Mouse (Mus musculus) embryonic facial prominence, embryonic 12.5 days (tissue): Measurements from ENCODE around the gene Iah1. TPM values are rescaled to one million over a fixed set of nuclear protein-coding genes. Genes with fewer than 3 reads are reported as not detected.

ENCODE experiments used
- ATAC-seq: fragments of 200-750 bp; cut with Nextera tagmentation; 2 replicates; pipeline ENCODE4 v1.8.0; 2017; ENCODE audit not compliant: insufficient number of reproducible peaks, insufficient read depth, low FRiP score, low TSS enrichment
- H3K27ac ChIP-seq: fragments of 300-500 bp; sonication (generic); 2 replicates; pipeline ENCODE4 v1.5.1; 2016; ENCODE audit warnings: mild to moderate bottlenecking
- H3K27me3 ChIP-seq: fragments of 300-500 bp; sonication (generic); 2 replicates; pipeline ENCODE4 v1.6.1; 2016; ENCODE audit warnings: mild to moderate bottlenecking, moderate library complexity
- H3K36me3 ChIP-seq: fragments of 300-500 bp; sonication (generic); 2 replicates; pipeline ENCODE4 v1.6.1; 2016; ENCODE audit warnings: mild to moderate bottlenecking
- H3K4me1 ChIP-seq: fragments of 300-500 bp; sonication (generic); 2 replicates; pipeline ENCODE4 v1.6.1; 2016
- H3K4me2 ChIP-seq: fragments of 300-500 bp; sonication (generic); replicated peaks from 2 replicates; pipeline ENCODE4 v1.6.1; 2016; ENCODE audit warnings: mild to moderate bottlenecking, moderate library complexity
- H3K4me3 ChIP-seq: fragments of 300-500 bp; sonication (generic); 2 replicates; pipeline ENCODE4 v1.5.1; 2016; ENCODE audit warnings: mild to moderate bottlenecking
- H3K9ac ChIP-seq: fragments of 300-500 bp; sonication (generic); 2 replicates; pipeline ENCODE4 v1.6.1; 2016; ENCODE audit warnings: mild to moderate bottlenecking, moderate library complexity
- H3K9me3 ChIP-seq: fragments of 300-500 bp; sonication (generic); 2 replicates; pipeline ENCODE4 v1.6.1; 2016; ENCODE audit warnings: mild to moderate bottlenecking, moderate library complexity
- WGBS: fragments of 180-500 bp; shearing (Covaris S2); methylation state at CpG from one replicate; pipeline ENCODE4 v1.1.7; 2016; 5-methylcytosine and 5-hydroxymethylcytosine counted together
- polyA plus RNA-seq: library from polyadenylated mRNA; unstranded; fragments of >200 nt; fragmentation: Nextera tagmentation; extraction: Ambion mirVana; gene quantifications from 2 replicates; pipeline ENCODE4 v1.2.1, GENCODE M21; 2016

The Iah1 gene
- polyA plus RNA-seq, 1 experiment from 2014 or later, result 58.1 TPM

DNA sequence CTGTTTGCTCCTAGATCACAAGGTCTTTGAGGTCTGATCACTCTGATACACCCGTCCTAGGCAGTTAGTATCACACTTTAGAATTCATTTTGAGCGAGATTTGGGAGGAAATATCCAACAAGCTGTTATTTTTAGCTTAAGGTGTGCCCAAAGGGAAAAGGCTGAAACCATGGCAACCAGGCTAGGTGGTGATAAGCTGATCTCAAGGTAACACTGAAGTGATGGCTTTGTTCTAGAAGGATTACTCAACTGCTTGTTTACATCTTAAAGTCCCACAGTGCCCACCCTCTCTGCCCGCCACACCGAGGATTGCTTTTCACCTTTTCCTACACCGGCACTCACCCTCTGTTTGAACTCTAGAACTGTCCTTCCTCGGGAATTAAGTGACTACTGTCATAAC lies 26.5 kb upstream of the Iah1 start:
- Histone ChIP-seq H3K9me3 (no peaks in the 10 kb centered on the region), H3K27ac (no peak overlapping the region), H3K4me1 (peaks cover 12% of the 10 kb centered on the region), H3K4me3 (no peak overlapping the region), H3K4me2 (no peak overlapping the region), H3K36me3 (peaks cover 51% of the 10 kb centered on the region), H3K9ac (no peak overlapping the region), H3K27me3 (no peaks in the 10 kb centered on the region)
- WGBS, result 87% methylated on average over 6 of the region's 6 CpGs
- ATAC-seq, result no peak

DNA sequence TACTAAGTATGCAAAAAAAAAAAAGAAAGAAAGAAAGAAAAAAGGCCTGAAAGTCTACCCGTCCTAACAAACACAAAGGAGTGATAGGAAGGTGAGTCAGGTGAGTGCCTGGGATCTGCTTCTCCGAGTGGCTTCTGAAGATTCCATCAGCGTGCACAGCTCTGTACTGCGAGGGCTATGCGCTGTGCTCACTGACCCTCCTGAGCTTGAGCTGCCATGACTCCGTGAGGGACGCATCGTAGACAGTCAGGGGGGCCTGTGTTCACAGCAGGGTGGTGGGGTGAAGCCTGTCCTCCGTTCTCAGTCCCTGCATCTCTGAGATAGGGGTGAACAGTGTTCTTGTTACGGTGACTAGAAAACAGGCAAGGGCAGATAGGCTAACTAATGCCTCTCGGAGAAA lies 17.3 kb upstream of the Iah1 start:
- H3K27ac ChIP-seq, result no peak overlapping the region
- 93% methylated on average over 11 of the region's 11 CpGs for WGBS
- H3K9me3 ChIP-seq, result no peaks in the 10 kb centered on the region
- no peak for ATAC-seq
- H3K9ac ChIP-seq, result no peak overlapping the region
- H3K4me3 ChIP-seq, result no peak overlapping the region
- H3K27me3 ChIP-seq, result no peaks in the 10 kb centered on the region
- no peak overlapping the region for H3K4me2 ChIP-seq
- H3K4me1 ChIP-seq, result no peaks in the 10 kb centered on the region
- H3K36me3 ChIP-seq, result peaks cover 82% of the 10 kb centered on the region

DNA sequence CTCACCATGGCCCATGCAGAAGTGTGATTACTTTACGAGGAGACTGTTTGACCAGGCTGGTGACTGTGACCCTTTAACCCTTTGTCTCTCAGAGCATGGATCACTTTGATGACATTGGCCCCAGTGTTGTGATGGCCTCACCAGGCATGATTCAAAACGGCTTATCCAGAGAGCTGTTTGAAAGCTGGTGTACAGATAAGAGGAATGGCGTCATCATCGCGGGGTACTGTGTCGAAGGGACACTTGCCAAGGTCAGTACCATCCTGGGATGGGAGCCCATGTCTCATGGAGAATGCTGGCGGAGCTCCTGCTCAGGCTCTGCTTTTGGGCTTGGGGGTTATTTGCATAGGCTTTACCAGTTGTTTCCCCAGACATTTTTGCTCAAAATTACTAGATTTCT lies 14.9 kb upstream of the Iah1 start:
- no peaks in the 10 kb centered on the region for H3K27me3 ChIP-seq
- no peak overlapping the region for H3K4me2 ChIP-seq
- WGBS, result 94% methylated on average over 7 of the region's 7 CpGs
- ATAC-seq, result no peak
- H3K9me3 ChIP-seq, result no peaks in the 10 kb centered on the region
- no peak overlapping the region for H3K9ac ChIP-seq
- H3K4me1 ChIP-seq, result no peaks in the 10 kb centered on the region
- H3K36me3 ChIP-seq, result peaks cover 79% of the 10 kb centered on the region
- H3K4me3 ChIP-seq, result no peak overlapping the region
- no peak overlapping the region for H3K27ac ChIP-seq

DNA sequence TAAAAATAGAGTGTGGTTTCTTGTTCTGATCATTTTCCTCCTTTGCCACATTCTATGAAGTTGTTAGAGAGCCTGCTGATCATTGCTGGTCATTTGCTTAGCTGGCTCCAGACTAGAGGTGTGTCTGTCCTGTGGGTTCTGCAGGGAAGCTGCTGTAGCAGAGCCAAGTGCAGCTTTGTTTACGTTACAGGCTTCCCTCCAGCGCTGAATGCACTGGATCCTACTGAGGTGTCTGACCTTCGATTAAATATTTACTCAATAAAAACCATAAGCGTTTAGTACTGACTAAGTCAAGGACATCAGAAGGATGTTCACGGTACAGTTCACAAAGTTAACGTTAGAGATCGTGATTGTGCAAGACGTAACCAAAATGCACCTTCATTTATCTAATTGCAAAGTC lies 14.3 kb upstream of the Iah1 start:
- H3K36me3 ChIP-seq, result peaks cover 79% of the 10 kb centered on the region
- ATAC-seq, result no peak
- H3K4me3 ChIP-seq, result no peak overlapping the region
- no peaks in the 10 kb centered on the region for H3K4me1 ChIP-seq
- WGBS, result 86% methylated on average over 8 of the region's 8 CpGs
- no peak overlapping the region for H3K4me2 ChIP-seq
- no peak overlapping the region for H3K27ac ChIP-seq
- no peaks in the 10 kb centered on the region for H3K9me3 ChIP-seq
- H3K27me3 ChIP-seq, result no peaks in the 10 kb centered on the region
- H3K9ac ChIP-seq, result no peak overlapping the region

DNA sequence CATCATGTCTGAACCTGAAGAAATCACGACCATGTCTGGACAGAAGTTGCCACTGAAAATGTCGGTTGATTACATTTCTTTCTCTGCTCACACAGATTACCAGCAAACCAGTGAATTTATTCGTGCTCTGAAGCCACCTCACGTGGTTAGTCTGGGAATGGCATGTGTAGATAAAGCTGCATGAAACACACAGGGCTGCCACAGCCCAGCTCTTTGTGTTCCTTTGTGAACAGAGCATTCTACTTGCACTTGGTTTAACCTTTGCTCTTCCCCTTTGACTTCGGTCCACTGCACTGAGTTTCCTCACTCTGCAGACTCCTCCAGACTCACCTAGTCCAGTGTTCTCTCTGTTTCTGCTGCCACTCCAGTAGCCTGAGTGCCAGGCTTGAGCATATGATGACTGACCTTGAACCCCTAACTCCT lies 13.8 kb upstream of the Iah1 start:
- Histone ChIP-seq H3K4me1 (no peaks in the 10 kb centered on the region), H3K36me3 (peaks cover 78% of the 10 kb centered on the region), H3K9me3 (no peaks in the 10 kb centered on the region), H3K27me3 (no peaks in the 10 kb centered on the region), H3K27ac (no peak overlapping the region), H3K9ac (no peak overlapping the region), H3K4me3 (no peak overlapping the region), H3K4me2 (no peak overlapping the region)
- WGBS, result 87% methylated on average over 5 of the region's 5 CpGs
- ATAC-seq, result no peak

DNA sequence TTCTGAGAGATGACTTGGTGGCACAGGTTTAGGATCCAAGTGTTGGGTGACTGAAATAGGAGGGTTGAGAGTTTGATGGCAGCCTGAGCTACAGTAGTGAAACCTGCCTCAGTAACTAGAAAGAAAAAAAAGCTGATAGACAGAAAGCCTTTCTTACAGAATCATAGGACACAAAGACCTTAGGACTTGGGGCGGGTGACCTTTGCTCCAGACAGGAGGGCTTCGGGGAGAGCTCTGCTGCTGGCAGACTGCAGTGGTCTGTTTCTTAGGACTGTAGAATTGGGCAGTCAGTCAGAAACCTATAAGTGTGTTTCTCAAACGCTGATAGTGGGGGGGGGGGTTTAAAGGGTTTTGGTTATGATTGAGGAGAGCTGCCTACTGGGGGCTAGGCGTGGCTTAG lies 10.4 kb upstream of the Iah1 start:
- no peak for ATAC-seq
- no peak overlapping the region for H3K4me3 ChIP-seq
- WGBS, result 90% methylated on average over 4 of the region's 4 CpGs

DNA sequence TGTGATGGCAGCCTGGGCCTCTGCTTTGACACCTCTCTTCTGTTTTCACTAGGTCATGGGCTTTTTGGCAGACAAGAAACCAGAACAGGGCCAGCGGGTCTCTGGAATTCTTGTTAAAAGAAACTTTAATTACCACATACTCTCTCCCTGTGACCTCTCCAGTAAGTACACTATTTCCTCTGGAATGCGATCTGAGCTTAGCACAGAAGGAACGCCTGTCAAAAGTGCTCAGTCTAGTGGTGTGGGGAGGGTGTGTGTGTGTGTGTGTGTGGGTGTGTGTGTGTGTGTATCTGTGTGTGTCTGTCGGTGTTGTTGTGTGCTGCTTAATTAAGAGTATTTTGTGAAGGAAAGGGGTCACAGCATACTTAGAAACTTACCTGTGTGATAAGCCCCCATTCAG lies 9.5 kb upstream of the Iah1 start:
- Histone ChIP-seq H3K27me3 (no peaks in the 10 kb centered on the region), H3K9me3 (no peaks in the 10 kb centered on the region), H3K36me3 (peaks cover 87% of the 10 kb centered on the region), H3K9ac (no peak overlapping the region), H3K27ac (no peak overlapping the region), H3K4me3 (no peak overlapping the region), H3K4me2 (no peak overlapping the region), H3K4me1 (no peaks in the 10 kb centered on the region)
- no peak for ATAC-seq
- WGBS, result 88% methylated on average over 4 of the region's 4 CpGs

More for the DNA sequence above, 10.4 kb upstream of the Iah1 start:
- no peaks in the 10 kb centered on the region for H3K4me1 ChIP-seq
- no peaks in the 10 kb centered on the region for H3K9me3 ChIP-seq
- H3K27ac ChIP-seq, result no peak overlapping the region
- H3K27me3 ChIP-seq, result no peaks in the 10 kb centered on the region
- H3K4me2 ChIP-seq, result no peak overlapping the region
- peaks cover 86% of the 10 kb centered on the region for H3K36me3 ChIP-seq
- no peak overlapping the region for H3K9ac ChIP-seq

DNA sequence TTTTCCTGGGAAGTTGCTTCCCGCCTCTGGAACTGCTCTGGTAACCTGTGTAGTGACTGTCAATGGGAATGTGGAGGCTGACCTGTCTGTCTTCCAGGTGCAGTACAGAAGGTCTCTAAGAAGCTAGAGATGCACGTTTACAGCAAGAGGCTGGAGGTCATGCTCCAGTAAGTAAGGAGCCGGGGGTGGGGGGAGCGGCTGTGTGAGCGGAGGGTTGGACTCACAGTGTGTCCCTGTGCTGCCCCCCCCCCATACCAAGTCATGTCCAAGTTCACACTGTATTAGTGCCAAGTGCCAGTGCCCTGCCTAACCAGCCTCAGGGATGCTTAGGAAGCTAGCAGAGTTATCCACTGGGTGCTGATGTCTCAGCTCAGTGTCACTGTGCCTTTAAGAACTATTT lies 4.0 kb upstream of the Iah1 start:
- Histone ChIP-seq H3K4me1 (peaks cover 4% of the 10 kb centered on the region; the same call in 1 of the 2 replicates), H3K27ac (no peak overlapping the region), H3K9me3 (no peaks in the 10 kb centered on the region), H3K9ac (no peak overlapping the region), H3K36me3 (peaks cover 73% of the 10 kb centered on the region), H3K4me2 (no peak overlapping the region), H3K27me3 (no peaks in the 10 kb centered on the region), H3K4me3 (no peak overlapping the region)
- 88% methylated on average over 5 of the region's 5 CpGs for WGBS
- no peak for ATAC-seq

DNA sequence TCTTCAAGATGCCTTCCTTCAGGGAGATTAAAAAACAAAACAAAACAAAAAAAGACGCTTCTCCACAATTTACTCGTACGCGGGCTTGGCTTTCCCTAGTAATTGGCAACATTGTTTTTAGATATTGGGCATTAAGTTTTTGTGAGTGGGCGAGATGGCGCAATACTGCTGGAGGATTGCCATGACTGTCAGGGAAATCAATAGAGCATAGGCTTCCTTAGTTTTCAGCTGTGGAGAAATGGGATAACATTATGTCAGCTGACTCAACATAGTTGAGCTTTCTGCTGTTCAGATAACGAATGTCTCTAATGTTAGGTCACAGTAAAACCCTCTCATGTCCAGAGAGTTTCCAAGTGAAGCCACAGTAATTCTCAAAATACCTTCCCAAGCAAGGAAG lies 678 bp downstream of the Iah1 start:
- H3K27me3 ChIP-seq, result no peaks in the 10 kb centered on the region
- H3K9ac ChIP-seq, result peak overlapping the region; percentile 66; the same call in 1 of the 2 replicates
- WGBS, result 37% methylated on average over 7 of the region's 7 CpGs
- no peak for ATAC-seq
- peaks cover 51% of the 10 kb centered on the region for H3K36me3 ChIP-seq
- H3K4me3 ChIP-seq, result peak overlapping the region; percentile 58
- peak overlapping the region; percentile 56 for H3K4me2 ChIP-seq
- no peaks in the 10 kb centered on the region for H3K9me3 ChIP-seq
- H3K27ac ChIP-seq, result no peak overlapping the region
- H3K4me1 ChIP-seq, result peaks cover 5% of the 10 kb centered on the region; the same call in 1 of the 2 replicates

DNA sequence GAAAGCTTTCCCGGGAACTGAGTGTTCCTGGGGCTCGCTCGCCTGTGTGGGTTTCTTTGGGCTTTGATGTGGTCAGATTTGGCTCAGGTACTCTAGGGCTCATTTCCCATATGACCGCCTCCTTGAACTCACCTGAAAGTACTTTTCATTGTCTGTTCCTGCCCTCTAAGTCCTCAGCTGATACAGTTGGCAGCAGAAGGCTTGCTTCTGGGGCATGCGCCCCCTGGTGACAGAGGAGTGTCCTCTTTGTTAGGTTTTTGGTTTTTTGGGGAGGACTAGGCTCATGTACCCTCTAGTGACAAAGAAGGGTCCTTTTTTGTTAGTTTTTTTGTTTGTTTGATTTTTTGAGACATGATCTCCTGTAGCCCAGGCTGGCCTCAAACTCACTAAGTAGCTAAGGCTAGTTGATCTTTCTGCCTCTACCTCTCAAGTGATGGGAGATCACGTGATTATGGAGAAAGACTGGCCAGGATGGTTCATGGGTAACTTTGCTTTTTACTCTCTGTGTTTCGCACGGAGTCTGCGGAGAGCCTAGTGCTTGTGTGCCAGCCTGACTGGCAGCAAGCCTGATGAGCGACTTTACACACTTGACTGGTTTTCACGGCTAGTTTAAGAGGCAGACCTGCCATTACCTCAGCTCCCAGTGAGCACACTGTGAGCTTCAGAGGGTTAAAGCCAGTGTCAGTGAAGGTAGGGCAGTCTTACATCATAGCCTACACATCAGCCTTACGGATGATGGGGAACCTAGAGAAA lies 2.1 kb downstream of the Iah1 start:
- H3K4me1 ChIP-seq, result peaks cover 5% of the 10 kb centered on the region; the same call in 1 of the 2 replicates
- 77% methylated on average over 12 of the region's 12 CpGs for WGBS
- ATAC-seq, result no peak
- H3K9ac ChIP-seq, result no peak overlapping the region
- no peak overlapping the region for H3K4me2 ChIP-seq
- peaks cover 53% of the 10 kb centered on the region for H3K36me3 ChIP-seq
- no peak overlapping the region for H3K27ac ChIP-seq
- H3K4me3 ChIP-seq, result no peak overlapping the region
- H3K27me3 ChIP-seq, result no peaks in the 10 kb centered on the region
- H3K9me3 ChIP-seq, result no peaks in the 10 kb centered on the region

DNA sequence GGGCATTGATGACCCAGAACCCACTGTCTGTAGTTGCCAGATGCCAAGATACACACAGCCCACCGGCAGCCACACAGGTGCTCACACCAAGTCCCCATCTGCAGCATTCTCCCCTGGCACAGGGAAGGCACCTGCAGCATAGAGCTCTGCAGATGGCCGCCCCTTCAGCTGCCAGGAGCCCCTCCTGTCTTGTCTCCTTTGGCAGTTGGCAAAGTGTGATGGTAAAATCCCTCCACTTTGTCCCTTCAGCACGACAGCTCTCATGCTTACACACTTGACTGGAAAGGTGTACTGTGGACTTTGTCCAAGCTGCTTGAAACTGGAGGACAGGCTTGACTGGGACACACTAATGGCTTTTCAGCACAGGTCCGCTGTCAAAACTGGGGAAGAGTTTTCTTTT lies 4.1 kb downstream of the Iah1 start:
- Histone ChIP-seq H3K9ac (no peak overlapping the region), H3K4me3 (no peak overlapping the region), H3K4me2 (no peak overlapping the region), H3K27ac (no peak overlapping the region), H3K27me3 (no peaks in the 10 kb centered on the region), H3K9me3 (no peaks in the 10 kb centered on the region), H3K4me1 (peaks cover 5% of the 10 kb centered on the region; the same call in 1 of the 2 replicates), H3K36me3 (peaks cover 50% of the 10 kb centered on the region)
- WGBS, result 82% methylated on average over 4 of the region's 4 CpGs
- no peak for ATAC-seq

DNA sequence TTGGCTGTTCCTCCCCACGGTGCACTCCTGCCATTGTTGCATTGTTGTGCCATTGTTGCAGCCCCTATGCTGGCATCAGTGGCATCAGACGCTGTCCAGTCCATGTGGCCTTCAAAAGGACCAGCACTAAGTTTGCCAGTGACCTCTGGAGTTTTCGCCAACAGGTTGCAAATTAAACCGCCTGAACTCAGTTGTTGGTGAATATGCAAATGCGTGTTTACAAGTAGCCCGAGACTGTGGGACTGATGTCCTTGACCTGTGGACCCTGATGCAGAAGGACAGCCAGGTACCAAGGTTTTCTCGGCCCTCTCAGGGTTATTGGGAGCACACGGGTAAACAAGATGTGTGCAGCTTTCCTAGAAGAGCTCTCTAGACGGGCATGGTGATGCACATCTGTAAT lies 5.0 kb downstream of the Iah1 start:
- no peak overlapping the region for H3K4me3 ChIP-seq
- H3K36me3 ChIP-seq, result peaks cover 57% of the 10 kb centered on the region
- 84% methylated on average over 9 of the region's 9 CpGs for WGBS

More for the DNA sequence above, 5.0 kb downstream of the Iah1 start:
- no peak overlapping the region for H3K27ac ChIP-seq
- peaks cover 5% of the 10 kb centered on the region; the same call in 1 of the 2 replicates for H3K4me1 ChIP-seq
- H3K9ac ChIP-seq, result no peak overlapping the region
- H3K9me3 ChIP-seq, result no peaks in the 10 kb centered on the region
- ATAC-seq, result no peak
- H3K27me3 ChIP-seq, result no peaks in the 10 kb centered on the region
- H3K4me2 ChIP-seq, result no peak overlapping the region
